Mouse (Mus musculus) limb, embryonic 10.5 days (tissue): ENCODE results near the gene Atrn. TPM values are rescaled to one million over a fixed set of nuclear protein-coding genes. Genes with fewer than 3 reads are reported as not detected.

Source experiments
- DNase-seq: peaks from one replicate; pipeline ENCODE4 v3.0.0-alpha.2; 2017; ENCODE audit warnings: low spot score
- H3K27ac ChIP-seq: fragments of 300-500 bp; sonication (generic); 2 replicates; pipeline ENCODE4 v1.5.1; 2016; ENCODE audit warnings: mild to moderate bottlenecking
- H3K27me3 ChIP-seq: fragments of 300-500 bp; sonication (generic); 2 replicates; pipeline ENCODE4 v1.6.1; 2016; ENCODE audit warnings: low read depth, mild to moderate bottlenecking; ENCODE audit not compliant: poor library complexity, severe bottlenecking
- H3K36me3 ChIP-seq: fragments of 300-500 bp; sonication (generic); 2 replicates; pipeline ENCODE4 v1.6.1; 2016; ENCODE audit warnings: mild to moderate bottlenecking, moderate library complexity
- H3K4me1 ChIP-seq: fragments of 300-500 bp; sonication (generic); 2 replicates; pipeline ENCODE4 v1.6.1; 2016
- H3K4me3 ChIP-seq: fragments of 300-500 bp; sonication (generic); 2 replicates; pipeline ENCODE4 v1.5.1; 2016; ENCODE audit warnings: mild to moderate bottlenecking, moderate library complexity
- H3K9me3 ChIP-seq: fragments of 300-500 bp; sonication (generic); replicated peaks from 2 replicates; pipeline ENCODE4 v1.6.1; 2016; ENCODE audit warnings: mild to moderate bottlenecking
- WGBS: fragments of 180-500 bp; shearing (Covaris S2); methylation state at CpG from one replicate; pipeline ENCODE4 v1.1.7; 2016; 5-methylcytosine and 5-hydroxymethylcytosine counted together
- polyA plus RNA-seq: library from polyadenylated mRNA; unstranded; fragments of >200 nt; fragmentation: Nextera tagmentation; extraction: Ambion mirVana; gene quantifications from 2 replicates; pipeline ENCODE4 v1.2.1, GENCODE M21; 2016

The Atrn gene
- polyA plus RNA-seq, 1 experiment from 2014 or later = 6.9 TPM

DNA sequence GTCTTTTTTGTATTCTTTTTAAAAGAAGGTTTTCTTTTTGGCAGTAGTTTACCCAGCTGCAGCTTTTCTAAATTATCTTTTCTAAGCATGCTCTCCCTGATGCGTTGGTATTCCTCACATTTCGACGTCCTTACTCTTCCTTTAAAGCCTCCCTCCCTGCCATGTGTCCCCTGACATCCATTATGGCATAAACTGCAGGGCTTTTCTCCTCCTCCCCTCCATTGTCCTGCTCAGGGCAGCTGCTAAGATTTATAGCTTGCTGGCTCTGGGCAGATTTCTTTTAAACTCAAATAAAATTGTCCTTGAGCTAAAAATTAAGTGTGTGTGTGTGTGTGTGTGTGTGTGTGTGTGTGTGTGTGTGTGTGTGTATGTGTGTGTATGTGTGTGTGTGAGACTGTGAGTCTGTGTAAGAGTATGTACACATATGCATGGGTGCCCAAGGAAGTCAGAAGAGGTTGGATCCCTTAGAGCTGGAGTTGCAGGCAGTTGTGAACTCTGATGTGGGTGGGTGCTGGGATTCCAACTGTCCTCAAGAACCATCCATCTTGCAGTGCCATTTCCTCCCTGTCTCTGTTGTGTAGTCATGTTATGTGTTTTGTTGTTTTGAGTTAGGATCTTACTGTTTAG is 10.3 kb downstream of the Atrn start:
- H3K4me1 ChIP-seq = 0 out of 2 replicates have a peak, but pooled peaks cover 5% of the 10 kb centered on the region
- whole genome bisulfite sequencing = 40% methylated on average over 3 of the region's 3 CpGs
- 0 out of 2 replicates have a peak overlapping the region, but pooled peaks have one; percentile 6 for H3K27ac ChIP-seq
- no peaks in the 10 kb centered on the region for H3K27me3 ChIP-seq
- H3K36me3 ChIP-seq = no peaks in the 10 kb centered on the region
- no peaks in the 10 kb centered on the region for H3K9me3 ChIP-seq
- peak; percentile 29 for DNase-seq
- no peak overlapping the region for H3K4me3 ChIP-seq

DNA sequence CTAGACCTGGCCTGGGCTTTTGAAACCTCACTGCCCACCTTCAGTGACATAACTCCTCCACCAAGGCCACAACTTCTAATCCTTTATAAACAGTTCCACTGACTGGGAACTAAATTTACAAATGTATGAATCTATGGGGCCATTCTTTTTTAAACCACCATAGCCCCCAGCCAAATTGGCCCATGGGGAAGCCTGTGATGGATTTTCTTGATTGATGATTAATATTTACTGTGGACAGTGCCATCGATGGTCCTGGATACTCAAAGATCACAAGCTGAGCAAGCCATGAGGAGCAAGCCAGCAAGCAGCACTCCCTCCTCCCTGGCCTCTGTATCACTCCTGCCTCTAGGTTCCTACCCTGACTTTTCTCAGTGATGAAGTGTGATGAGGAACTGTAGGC is 11.4 kb downstream of the Atrn start:
- 93% methylated on average over 1 of the region's 1 CpGs for WGBS
- Histone ChIP-seq H3K4me1 (0 out of 2 replicates have a peak, but pooled peaks cover 5% of the 10 kb centered on the region), H3K9me3 (no peaks in the 10 kb centered on the region), H3K36me3 (no peaks in the 10 kb centered on the region), H3K27me3 (no peaks in the 10 kb centered on the region), H3K27ac (no peak overlapping the region), H3K4me3 (no peak overlapping the region)
- no peak for DNase-seq

DNA sequence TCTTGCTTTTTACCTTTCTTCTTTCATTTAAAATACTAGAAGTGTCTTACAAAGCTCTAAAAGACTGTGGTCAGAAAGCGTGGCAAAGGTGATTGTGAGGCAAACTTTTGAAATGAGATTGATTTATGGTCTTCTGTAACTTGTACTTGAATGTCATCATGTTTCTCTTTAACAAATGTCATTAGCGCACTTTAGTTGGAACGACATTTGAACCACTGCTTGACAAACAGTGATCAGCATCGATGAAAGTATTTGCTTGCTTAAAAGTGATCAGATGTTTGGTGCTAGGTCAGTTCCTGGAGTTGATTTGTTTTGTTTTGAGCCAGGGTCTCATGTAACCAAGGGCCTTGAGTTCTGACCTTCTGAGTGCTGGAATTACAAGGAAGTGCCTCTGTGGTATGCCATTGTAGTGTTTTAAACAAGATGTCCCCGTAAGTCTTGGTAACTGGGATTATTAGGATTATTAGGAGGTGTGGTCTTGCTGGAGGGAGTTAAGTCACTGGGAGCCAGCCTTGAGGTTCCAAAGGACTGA is 12.8 kb downstream of the Atrn start:
- no peak overlapping the region for H3K4me3 ChIP-seq
- 0 out of 2 replicates have a peak, but pooled peaks cover 5% of the 10 kb centered on the region for H3K4me1 ChIP-seq
- 72% methylated on average over 5 of the region's 5 CpGs for WGBS
- no peaks in the 10 kb centered on the region for H3K9me3 ChIP-seq
- no peaks in the 10 kb centered on the region for H3K36me3 ChIP-seq
- DNase-seq = no peak
- no peak overlapping the region for H3K27ac ChIP-seq
- no peaks in the 10 kb centered on the region for H3K27me3 ChIP-seq

DNA sequence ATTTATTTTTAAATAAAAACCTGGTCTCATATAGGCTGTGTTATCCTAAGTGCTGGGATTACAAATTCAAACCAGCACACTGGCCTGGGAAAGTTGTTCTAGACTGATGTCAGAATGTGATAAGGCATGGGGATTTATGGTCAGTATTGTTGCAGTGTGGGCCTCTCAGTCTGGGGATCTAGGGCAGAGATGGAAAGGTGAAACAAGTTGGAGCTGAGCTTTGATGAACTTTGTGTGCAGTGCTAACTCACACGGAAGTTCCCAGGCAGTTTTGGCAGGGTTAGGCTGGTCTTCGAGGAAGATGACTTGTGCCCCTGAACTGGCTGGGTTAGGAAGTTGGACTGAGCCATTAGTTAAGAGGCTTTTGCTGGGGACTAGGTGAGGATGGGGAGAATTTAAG is 18.7 kb downstream of the Atrn start:
- H3K27me3 ChIP-seq = no peaks in the 10 kb centered on the region
- WGBS = 82% methylated on average over 2 of the region's 2 CpGs
- H3K9me3 ChIP-seq = no peaks in the 10 kb centered on the region
- no peak overlapping the region for H3K4me3 ChIP-seq
- no peaks in the 10 kb centered on the region for H3K36me3 ChIP-seq
- H3K4me1 ChIP-seq = no peaks in the 10 kb centered on the region
- no peak overlapping the region for H3K27ac ChIP-seq
- DNase-seq = no peak

DNA sequence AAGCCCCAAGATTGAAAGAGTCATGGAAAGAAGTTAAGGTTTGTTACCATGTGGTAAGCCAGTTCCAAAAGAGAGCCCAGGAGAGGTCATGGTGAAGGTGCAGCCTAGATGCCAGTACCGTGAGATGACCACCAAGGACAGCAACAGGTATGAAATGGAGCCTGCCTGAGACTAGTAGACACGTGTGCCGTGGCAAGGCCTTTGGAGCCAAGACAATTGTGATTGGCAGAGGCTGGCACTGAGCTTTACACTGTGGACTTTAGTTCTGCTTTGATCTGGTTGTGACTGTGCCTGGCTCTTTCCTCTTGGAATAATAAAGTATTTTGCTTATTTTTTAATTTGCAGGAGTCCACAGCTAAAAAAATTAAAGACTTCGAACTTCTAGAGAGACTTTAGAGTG is 21.7 kb downstream of the Atrn start:
- Histone ChIP-seq H3K4me3 (no peak overlapping the region), H3K9me3 (no peaks in the 10 kb centered on the region), H3K4me1 (no peaks in the 10 kb centered on the region), H3K27ac (no peak overlapping the region), H3K27me3 (no peaks in the 10 kb centered on the region), H3K36me3 (no peaks in the 10 kb centered on the region)
- DNase-seq = no peak
- 92% methylated on average over 4 of the region's 4 CpGs for WGBS

DNA sequence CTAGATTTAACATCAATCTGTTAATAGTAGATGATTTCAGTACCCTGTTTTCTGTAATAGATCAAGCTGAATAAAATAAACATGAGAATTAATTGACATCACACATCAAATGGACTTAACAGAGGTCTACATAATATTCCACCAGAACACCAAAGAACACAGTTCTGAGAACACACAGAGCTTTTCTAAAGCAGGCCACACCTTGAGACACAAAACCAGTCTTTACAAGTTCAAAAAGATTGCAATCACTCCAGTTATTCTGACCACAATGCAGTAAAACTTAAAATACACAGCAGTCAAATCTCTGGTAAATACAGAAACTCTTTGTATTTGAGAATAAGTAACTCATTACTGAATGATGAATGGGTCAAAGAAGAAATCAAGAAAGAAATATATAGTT is 22.2 kb downstream of the Atrn start:
- H3K4me1 ChIP-seq = no peaks in the 10 kb centered on the region
- DNase-seq = no peak
- H3K27me3 ChIP-seq = no peaks in the 10 kb centered on the region
- no peaks in the 10 kb centered on the region for H3K36me3 ChIP-seq
- no peaks in the 10 kb centered on the region for H3K9me3 ChIP-seq
- H3K27ac ChIP-seq = no peak overlapping the region
- no peak overlapping the region for H3K4me3 ChIP-seq

DNA sequence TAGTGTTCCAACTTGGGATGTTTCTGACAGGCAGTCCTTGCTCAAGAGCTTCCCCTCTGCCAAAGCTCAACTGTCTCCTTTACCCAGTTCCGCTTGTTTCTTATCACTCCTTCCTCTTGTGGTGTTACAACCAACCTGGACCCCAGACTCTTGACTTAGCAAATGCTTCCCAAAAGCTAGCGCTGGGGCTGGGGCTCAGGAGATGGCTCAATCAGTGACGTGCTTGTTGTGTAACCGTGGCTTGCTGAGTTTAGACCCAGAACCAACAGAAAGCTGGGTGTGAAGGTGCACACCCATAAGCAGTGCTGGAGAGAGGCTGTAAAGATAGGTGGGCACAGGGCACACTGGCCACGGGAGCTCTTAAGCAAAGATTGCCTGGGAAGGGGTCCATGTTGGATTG is 23.7 kb downstream of the Atrn start:
- Histone ChIP-seq H3K36me3 (no peaks in the 10 kb centered on the region), H3K4me1 (no peaks in the 10 kb centered on the region), H3K4me3 (no peak overlapping the region), H3K9me3 (no peaks in the 10 kb centered on the region), H3K27me3 (no peaks in the 10 kb centered on the region), H3K27ac (no peak overlapping the region)
- WGBS = 92% methylated on average over 5 of the region's 5 CpGs
- DNase-seq = no peak

DNA sequence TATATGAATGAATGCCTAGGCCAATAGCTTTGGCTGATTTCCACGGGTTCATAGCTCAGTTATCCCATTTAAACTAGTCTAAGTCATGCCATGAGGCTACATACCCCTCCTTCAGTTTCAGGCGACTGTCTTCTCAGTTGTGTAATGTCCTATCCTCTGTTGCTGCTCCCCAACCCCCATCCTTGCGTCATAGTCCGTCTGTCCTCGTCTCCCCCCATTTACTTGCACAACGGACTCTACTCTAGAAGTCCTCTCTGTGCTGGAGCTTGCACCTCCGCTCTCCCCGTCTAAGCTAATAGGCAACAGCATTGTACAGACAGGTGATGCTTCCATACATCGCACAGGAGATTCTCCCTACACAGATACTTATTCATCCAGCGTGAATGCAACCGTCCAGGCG is 26.6 kb downstream of the Atrn start:
- H3K4me1 ChIP-seq = no peaks in the 10 kb centered on the region
- H3K27ac ChIP-seq = no peak overlapping the region
- 94% methylated on average over 12 of the region's 12 CpGs for WGBS
- no peaks in the 10 kb centered on the region for H3K27me3 ChIP-seq
- no peak for DNase-seq
- no peak overlapping the region for H3K4me3 ChIP-seq
- H3K36me3 ChIP-seq = no peaks in the 10 kb centered on the region
- H3K9me3 ChIP-seq = no peaks in the 10 kb centered on the region

DNA sequence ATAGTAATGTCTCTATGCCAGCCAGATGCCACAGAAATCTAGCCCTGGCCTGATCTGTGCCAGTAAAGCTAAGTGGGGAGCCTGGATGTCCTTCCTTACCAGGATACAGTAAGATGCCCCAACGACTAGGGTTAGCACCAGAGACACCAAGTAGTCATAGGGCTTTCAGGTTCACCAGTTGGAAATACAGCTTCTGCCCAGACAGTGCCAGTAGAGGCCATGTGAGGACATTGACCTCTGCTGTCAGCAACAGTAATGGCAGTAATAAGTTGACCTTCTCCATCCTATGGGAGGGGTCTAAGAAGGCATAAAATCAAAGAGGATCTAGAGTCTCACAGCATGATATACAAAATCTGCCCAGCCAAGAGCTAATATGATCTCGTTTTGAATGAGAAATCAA is 43.5 kb downstream of the Atrn start:
- Histone ChIP-seq H3K27ac (no peak overlapping the region), H3K9me3 (no peaks in the 10 kb centered on the region), H3K4me1 (no peaks in the 10 kb centered on the region), H3K36me3 (no peaks in the 10 kb centered on the region), H3K4me3 (no peak overlapping the region), H3K27me3 (no peaks in the 10 kb centered on the region)
- WGBS = 82% methylated on average over 2 of the region's 2 CpGs
- no peak for DNase-seq

DNA sequence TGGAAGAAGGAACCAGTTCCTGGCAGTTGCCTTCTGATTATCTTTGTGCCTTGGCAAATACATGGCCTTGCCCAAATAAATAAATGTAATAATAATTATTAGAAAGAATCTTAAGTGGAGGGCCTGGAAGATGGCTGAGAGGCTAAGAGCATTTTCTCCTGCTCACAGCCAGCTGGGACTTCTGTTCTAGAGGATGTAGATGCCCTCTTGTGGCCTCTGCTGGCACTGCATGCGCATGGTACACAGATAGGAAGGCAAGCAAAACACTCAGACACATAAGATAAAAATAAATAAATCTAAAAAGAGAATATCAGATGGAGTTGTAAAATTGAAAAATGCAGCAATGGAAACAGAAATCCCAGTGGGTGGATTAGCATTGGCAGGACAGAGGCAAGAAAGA is 44.3 kb downstream of the Atrn start:
- Histone ChIP-seq H3K4me1 (no peaks in the 10 kb centered on the region), H3K4me3 (no peak overlapping the region), H3K27ac (no peak overlapping the region), H3K9me3 (no peaks in the 10 kb centered on the region), H3K36me3 (no peaks in the 10 kb centered on the region), H3K27me3 (no peaks in the 10 kb centered on the region)
- peak; percentile 85 for DNase-seq
- 3% methylated on average over 1 of the region's 1 CpGs for WGBS

DNA sequence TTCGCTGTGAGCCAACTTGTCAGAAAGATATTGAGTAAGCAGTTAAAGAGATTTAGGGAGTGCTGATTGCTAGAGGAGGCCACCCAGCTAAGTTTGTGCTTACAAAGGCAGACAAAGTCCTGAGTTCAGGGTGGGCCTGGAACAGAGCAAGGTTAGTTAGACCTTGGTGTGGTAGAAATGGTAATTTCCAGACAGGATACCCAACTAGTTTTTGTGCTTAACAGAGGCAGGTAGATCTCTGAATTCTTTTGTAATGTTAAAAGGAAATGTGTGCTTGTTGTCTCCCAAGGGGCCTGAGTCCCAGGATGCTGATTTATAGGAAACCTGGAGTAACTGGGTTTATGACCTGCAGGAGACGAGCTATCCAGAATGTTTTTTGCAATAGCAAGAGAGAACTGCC is 52.6 kb downstream of the Atrn start:
- Histone ChIP-seq H3K27ac (no peak overlapping the region), H3K9me3 (no peaks in the 10 kb centered on the region), H3K27me3 (no peaks in the 10 kb centered on the region), H3K4me3 (no peak overlapping the region), H3K4me1 (no peaks in the 10 kb centered on the region), H3K36me3 (0 out of 2 replicates have a peak, but pooled peaks cover 3% of the 10 kb centered on the region)
- DNase-seq = no peak
- 64% methylated on average over 2 of the region's 2 CpGs for WGBS

DNA sequence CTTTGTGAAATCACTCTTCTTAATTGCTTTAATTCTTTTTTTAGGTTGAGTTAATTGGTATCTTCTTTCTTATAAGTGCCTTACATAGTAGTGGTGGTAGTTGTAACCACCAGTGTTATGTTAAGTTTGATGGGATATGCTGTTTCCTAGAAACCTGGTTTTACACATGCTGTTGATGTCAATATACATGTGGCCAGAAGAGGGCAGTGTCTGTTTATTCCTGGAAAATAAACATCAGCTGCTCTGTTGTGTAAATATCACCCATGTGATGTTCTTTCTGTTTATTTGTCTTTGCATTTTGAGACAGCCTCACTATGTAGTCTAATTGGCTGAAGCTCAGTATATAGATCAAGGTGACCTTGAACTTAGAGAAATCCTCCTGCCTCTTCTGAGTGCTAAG is 55.6 kb downstream of the Atrn start:
- Histone ChIP-seq H3K27me3 (no peaks in the 10 kb centered on the region), H3K36me3 (peaks cover 5% of the 10 kb centered on the region; the same call in 1 of the 2 replicates), H3K4me1 (no peaks in the 10 kb centered on the region), H3K27ac (no peak overlapping the region), H3K9me3 (no peaks in the 10 kb centered on the region), H3K4me3 (no peak overlapping the region)
- no peak for DNase-seq

DNA sequence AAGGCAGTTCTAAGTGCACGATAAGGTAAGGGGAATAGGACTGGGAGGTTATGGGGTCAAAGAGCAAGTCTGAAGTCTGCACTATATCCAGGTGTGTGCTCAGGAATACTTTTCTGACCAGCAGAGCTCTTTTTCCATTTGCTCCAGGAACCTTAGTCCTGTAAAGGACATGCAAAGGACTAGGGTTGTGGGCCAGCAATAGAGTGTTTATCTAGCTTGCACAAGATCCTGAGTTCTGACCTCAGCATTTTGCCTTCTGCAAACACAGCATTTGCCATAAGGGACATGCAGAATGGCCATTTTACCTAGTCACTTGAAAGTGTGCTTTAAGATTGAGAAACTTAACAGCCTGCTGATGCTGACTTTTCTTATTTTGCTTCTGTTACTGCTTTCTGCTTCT is 58.7 kb downstream of the Atrn start:
- no peak for DNase-seq
- WGBS = 96% methylated on average over 1 of the region's 1 CpGs
- Histone ChIP-seq H3K36me3 (peaks cover 2% of the 10 kb centered on the region; the same call in 1 of the 2 replicates), H3K27ac (no peak overlapping the region), H3K4me3 (no peak overlapping the region), H3K27me3 (no peaks in the 10 kb centered on the region), H3K9me3 (no peaks in the 10 kb centered on the region), H3K4me1 (no peaks in the 10 kb centered on the region)

DNA sequence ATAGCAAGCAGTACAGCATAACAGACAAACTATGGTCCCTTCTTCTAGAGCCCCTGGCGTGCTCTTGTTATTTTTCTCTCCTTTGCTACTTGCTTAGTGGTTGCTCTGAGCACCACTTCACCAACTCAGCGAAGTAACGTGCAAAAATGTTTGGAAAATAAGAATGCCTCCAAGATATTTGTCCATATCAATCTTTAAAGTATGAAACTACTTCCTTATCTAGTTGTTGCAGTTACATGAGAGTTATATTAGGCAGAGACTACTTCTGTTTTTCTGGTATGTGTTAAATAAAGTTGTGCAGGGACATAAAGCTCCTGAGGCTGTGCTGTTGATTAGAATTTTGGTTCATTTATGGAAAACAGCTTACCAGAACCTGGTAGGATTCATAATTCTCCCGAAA is 64.7 kb downstream of the Atrn start:
- H3K27ac ChIP-seq = no peak overlapping the region
- DNase-seq = no peak
- H3K4me1 ChIP-seq = no peaks in the 10 kb centered on the region
- H3K4me3 ChIP-seq = no peak overlapping the region
- WGBS = 96% methylated on average over 4 of the region's 4 CpGs
- H3K9me3 ChIP-seq = no peaks in the 10 kb centered on the region
- no peaks in the 10 kb centered on the region for H3K27me3 ChIP-seq
- H3K36me3 ChIP-seq = peaks cover 18% of the 10 kb centered on the region; the same call in 1 of the 2 replicates
